Mouse (Mus musculus) bone marrow, adult 2 months (tissue): ENCODE measurements around the gene Ilf2. TPM values are rescaled to one million over a fixed set of nuclear protein-coding genes. Genes with fewer than 3 reads are reported as not detected.

Source experiments
- H3K27ac ChIP-seq: fragments of 200-500 bp; 2 replicates; pipeline ENCODE4 v1.5.1; 2012; ENCODE audit warnings: low read depth, mild to moderate bottlenecking, control low read depth, inconsistent platforms, low read length; ENCODE audit not compliant: control insufficient read depth, poor library complexity, insufficient read depth
- H3K4me1 ChIP-seq: fragments of 200-500 bp; 2 replicates; pipeline ENCODE4 v1.6.1; 2011; ENCODE audit warnings: low read length; ENCODE audit not compliant: control insufficient read depth, insufficient read depth
- H3K4me3 ChIP-seq: fragments of 200-500 bp; replicated peaks from 2 replicates; pipeline ENCODE3; 2011; ENCODE audit warnings: mild to moderate bottlenecking, low read depth, low read length, control low read depth; ENCODE audit not compliant: control insufficient read depth
- CTCF ChIP-seq: fragments of 200-500 bp; IDR thresholded peaks from 2 replicates; pipeline ENCODE4 v1.5.1; 2011; ENCODE audit warnings: low read length, control low read depth; ENCODE audit not compliant: control insufficient read depth, insufficient read depth
- POLR2A ChIP-seq: fragments of 200-500 bp; IDR thresholded peaks from 2 replicates; pipeline ENCODE4 v1.6.1; 2011; ENCODE audit warnings: low read depth, mild to moderate bottlenecking, control low read depth, low read length, borderline replicate concordance; ENCODE audit not compliant: control insufficient read depth
- WGBS: fragments of 180-500 bp; shearing (Covaris S2); methylation state at CpG from one replicate; pipeline ENCODE4 v1.1.7; 2018; 5-methylcytosine and 5-hydroxymethylcytosine counted together
- polyA plus RNA-seq: library from polyadenylated mRNA; stranded (reverse); fragments of >200 nt; gene quantifications from 2 replicates; pipeline ENCODE4 v1.2.4, GENCODE M21; 2011; ENCODE audit warnings: low replicate concordance; ENCODE audit not compliant: missing spikeins, insufficient read depth, insufficient read length

Ilf2 gene
- polyA plus RNA-seq, 1 experiment, result 110 TPM

DNA sequence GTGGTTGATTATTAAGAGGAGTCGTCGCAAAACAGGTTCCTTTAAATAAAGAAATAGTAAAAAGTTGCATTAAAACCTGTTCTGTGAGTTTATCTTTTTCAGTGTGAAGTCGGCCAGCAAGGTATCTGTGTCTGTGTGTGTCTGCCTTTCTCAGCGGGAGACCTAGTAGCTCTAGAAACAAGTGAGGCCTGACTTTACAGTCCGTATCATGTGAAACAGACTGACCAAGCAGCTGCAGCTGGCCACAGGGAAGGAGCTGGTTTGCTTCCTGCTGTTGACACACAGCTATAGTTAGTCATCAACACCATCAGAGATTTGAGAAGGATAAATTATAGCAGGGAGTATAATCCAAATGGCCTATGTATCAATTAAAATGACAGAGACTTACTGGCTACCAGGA is 55.8 kb downstream of the Ilf2 start:
- 82% methylated on average over 5 of the region's 5 CpGs for WGBS
- Histone ChIP-seq H3K4me1 (no peaks in the 10 kb centered on the region), H3K4me3 (no peak overlapping the region), H3K27ac (no peak overlapping the region)
- TF ChIP-seq CTCF (no peak), POLR2A (no peak)

DNA sequence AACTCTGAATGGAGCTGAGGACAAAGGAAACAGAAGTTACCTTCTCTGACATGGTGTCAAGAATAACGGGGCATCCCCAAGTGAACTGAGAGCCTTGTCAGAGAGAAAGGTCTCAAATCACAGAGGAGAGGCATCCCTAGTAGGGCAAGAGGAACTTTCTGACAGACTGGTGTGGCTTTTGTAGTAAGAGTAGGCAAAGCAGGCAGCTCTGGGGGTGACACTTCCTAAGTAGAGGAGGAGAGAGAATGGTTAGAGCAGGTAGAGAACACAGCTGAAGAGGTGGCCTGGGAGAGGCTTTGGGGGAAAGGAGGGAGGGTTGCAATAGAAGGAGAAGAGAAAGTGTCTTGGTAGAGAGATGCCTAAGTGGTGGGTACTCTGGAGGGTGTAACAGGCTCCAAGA is 59.5 kb downstream of the Ilf2 start:
- H3K27ac ChIP-seq, result no peak overlapping the region
- WGBS, result 62% methylated on average over 1 of the region's 1 CpGs
- no peaks in the 10 kb centered on the region for H3K4me1 ChIP-seq
- TF ChIP-seq CTCF, result no peak
- no peak for TF ChIP-seq POLR2A
- no peak overlapping the region for H3K4me3 ChIP-seq

DNA sequence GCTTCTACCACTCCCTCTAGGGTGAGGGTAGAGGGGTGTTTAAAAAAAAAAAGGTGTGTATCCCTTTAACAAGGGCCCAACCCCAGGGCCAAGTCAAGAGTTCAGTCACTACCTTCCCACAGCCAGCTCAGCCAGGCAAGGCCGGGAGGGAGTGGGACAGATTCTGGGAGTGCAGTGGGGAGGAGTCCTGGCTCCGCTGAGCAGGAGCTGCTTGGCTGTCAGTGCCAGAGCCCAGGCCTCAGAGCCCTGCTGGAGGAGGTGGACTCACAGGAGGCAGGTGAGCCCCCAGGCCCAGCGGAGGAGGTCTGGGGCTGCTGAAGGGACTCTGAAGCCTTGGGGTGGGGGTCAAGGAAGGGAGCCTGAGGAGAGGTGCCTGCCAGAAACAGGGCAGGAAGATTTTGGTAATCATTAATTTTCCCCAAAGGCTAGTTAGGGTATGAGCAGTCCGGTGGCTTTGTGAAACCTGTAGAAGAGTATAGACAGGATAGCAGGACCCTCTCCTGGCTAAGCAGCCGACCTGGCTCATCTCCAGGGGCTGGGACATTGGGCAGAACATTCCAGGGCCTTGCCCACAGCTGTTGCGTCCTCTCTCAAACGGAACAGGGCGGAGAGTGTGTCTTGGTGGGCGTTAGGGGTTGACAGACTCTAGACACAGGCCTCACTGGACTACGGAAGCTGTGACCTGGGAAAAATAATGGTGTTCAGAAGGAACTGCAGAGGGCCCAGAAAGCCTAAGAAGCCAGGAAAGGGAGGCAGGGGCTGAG is 61.4 kb downstream of the Ilf2 start, which contains the start of gene S100a16:
Gene S100a16 (plus strand): TSS at position 114 of the 764 bp plus-strand sequence.
- TF ChIP-seq CTCF (no peak), POLR2A (no peak)
- no peak within 1 kb of the TSS for H3K4me3 ChIP-seq
- 75% methylated on average over 10 of the region's 10 CpGs for WGBS
- no peak within 1 kb of the TSS; the same call in 1 of the 2 replicates for H3K27ac ChIP-seq
- no peaks in the 10 kb centered on the region for H3K4me1 ChIP-seq

DNA sequence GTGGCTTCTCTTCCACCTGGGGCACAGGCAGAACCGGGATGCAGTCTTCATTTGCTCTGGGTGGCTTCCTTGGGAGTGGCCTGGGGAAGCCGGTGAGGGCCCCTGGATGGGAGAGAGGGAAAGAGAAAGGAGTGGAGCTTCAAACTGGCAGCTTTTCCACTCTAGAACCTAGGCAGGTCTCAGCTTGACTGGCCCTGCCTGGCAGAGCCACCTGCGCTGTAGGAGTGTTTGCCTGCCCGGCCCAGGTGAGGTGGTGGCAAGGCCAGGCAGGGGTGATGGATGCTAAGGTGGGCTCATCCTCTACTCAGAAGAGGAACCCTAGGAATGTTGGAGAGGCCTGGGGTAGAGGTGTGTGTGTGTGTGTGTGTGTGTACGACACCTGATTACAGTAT is 62.0 kb downstream of the Ilf2 start:
- H3K4me1 ChIP-seq, result no peaks in the 10 kb centered on the region
- H3K4me3 ChIP-seq, result no peak overlapping the region
- 79% methylated on average over 5 of the region's 5 CpGs for WGBS
- no peak overlapping the region for H3K27ac ChIP-seq
- TF ChIP-seq POLR2A, result no peak
- TF ChIP-seq CTCF, result no peak

Other genes starting within 250 kb of the Ilf2 start
- 38.7 and 72.7 TPM in 2 replicates for gene Jtb, start 244.5 kb upstream of the Ilf2 start, polyA plus RNA-seq
- gene Creb3l4, start 232.6 kb upstream of the Ilf2 start, polyA plus RNA-seq, result not detected in 2 replicates
- 11.6 and 29.3 TPM in 2 replicates for gene Slc39a1, start 228.0 kb upstream of the Ilf2 start, polyA plus RNA-seq
- gene Crtc2, start 222.0 kb upstream of the Ilf2 start, polyA plus RNA-seq, result 45.5 and 67.3 TPM in 2 replicates
- 24.7 and 68.6 TPM in 2 replicates for gene Dennd4b, start 210.9 kb upstream of the Ilf2 start, polyA plus RNA-seq
- 13.9 and 17.5 TPM in 2 replicates for gene Gatad2b, start 182.9 kb upstream of the Ilf2 start, polyA plus RNA-seq
- gene Slc27a3, start 86.2 kb upstream of the Ilf2 start, polyA plus RNA-seq, result 4.4 and 5.6 TPM in 2 replicates
- 7.1 and 21.2 TPM in 2 replicates for gene Ints3, start 42.5 kb upstream of the Ilf2 start, polyA plus RNA-seq
- 6.4 and 10.6 TPM in 2 replicates for gene Npr1, start 10.3 kb upstream of the Ilf2 start, polyA plus RNA-seq
- gene Snapin, start 14.9 kb downstream of the Ilf2 start, polyA plus RNA-seq, result 14.8 and 22.4 TPM in 2 replicates
- 74.1 and 92.0 TPM in 2 replicates for gene Chtop, start 33.4 kb downstream of the Ilf2 start, polyA plus RNA-seq
- gene S100a1, start 38.3 kb downstream of the Ilf2 start, polyA plus RNA-seq, result 33.5 and 34.4 TPM in 2 replicates
- gene S100a13, start 38.3 kb downstream of the Ilf2 start, polyA plus RNA-seq, result 60.0 and 93.3 TPM in 2 replicates
- gene S100a14, start 50.7 kb downstream of the Ilf2 start, polyA plus RNA-seq, result not detected in 2 replicates
- 10.9 and 17.1 TPM in 2 replicates for gene S100a16, start 61.1 kb downstream of the Ilf2 start, polyA plus RNA-seq
- not detected in 2 replicates for gene S100a3, start 84.5 kb downstream of the Ilf2 start, polyA plus RNA-seq
- not detected in 2 replicates for gene S100a2, start 114.1 kb downstream of the Ilf2 start, polyA plus RNA-seq
- gene Gm42674, start 125.8 kb downstream of the Ilf2 start, polyA plus RNA-seq, result not detected in 2 replicates
- 71.4 and 238 TPM in 2 replicates for gene S100a4, start 127.6 kb downstream of the Ilf2 start, polyA plus RNA-seq
- gene S100a5, start 132.4 kb downstream of the Ilf2 start, polyA plus RNA-seq, result not detected in 2 replicates
- gene S100a6, start 136.8 kb downstream of the Ilf2 start, polyA plus RNA-seq, result 391 and 969 TPM in 2 replicates
- 1.0 TPM in 1 of 2 replicates, not detected in the other for gene S100a7a, start 177.9 kb downstream of the Ilf2 start, polyA plus RNA-seq
- 4,508 and 18,334 TPM in 2 replicates for gene S100a8, start 192.9 kb downstream of the Ilf2 start, polyA plus RNA-seq
- 8,678 and 25,400 TPM in 2 replicates for gene S100a9, start 219.6 kb downstream of the Ilf2 start, polyA plus RNA-seq